Mouse (Mus musculus): Measurements from ENCODE around the gene Dimt1. TPM values are rescaled to one million over a fixed set of nuclear protein-coding genes. Genes with fewer than 3 reads are reported as not detected.

The Dimt1 gene
- polyA plus RNA-seq, 1 experiment from 2014 or later = 51.7 TPM

DNA sequence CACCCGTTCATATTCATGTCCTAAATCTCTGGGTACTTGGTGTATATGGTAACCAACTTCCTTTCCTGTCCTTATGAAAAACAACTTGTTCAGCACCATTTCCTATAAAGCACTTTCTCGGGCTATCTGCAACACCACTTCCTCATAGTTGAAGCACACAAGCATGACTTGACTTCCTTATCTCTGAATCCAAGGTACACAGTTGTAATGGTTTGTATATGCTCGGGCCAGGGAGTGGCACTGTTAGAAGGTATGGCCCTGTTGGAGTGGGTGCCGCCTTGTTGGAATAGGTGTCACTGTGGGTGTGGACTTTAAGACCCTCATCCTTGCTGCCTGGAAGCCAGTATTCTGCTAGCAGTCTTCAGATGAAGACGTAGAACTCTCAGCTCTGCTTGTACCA, 51.7 kb downstream of the Dimt1 start:
- H3K36me3 ChIP-seq (replicated peaks) = peaks cover 6% of the 10 kb centered on the region; the same call in 1 of the 2 replicates
- no peaks in the 10 kb centered on the region for H3K9me3 ChIP-seq
- no peak for DNase-seq (ENCODE audit: low spot score)
- H3K27me3 ChIP-seq (replicated peaks; ENCODE audit: low read depth, poor library complexity, severe bottlenecking) = no peaks in the 10 kb centered on the region
- H3K4me1 ChIP-seq = no peaks in the 10 kb centered on the region
- H3K4me3 ChIP-seq = no peak overlapping the region
- 92% methylated on average over 5 of the region's 5 CpGs for WGBS
- H3K27ac ChIP-seq (replicated peaks) = no peak overlapping the region

DNA sequence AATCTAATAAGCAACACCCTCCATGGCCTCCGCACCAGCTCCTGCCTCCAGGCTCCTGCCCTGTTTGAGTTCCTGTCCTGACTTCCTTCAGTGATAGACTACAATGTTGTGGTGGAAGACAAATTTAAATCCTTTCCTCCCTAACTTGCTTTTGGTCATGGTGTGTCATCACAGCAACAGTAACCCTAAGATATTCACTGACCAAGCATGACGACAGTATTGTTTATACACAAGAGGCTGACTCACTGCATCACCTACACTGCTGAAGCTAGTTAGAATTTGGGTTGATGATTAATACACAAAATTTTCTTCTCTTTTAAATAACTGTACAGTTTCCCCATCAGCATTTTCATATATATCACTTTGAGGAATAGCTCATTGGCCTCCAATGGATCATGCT, 56.3 kb downstream of the Dimt1 start:
- 95% methylated on average over 2 of the region's 2 CpGs for WGBS
- Histone ChIP-seq H3K27ac (replicated peaks) (no peak overlapping the region), H3K9me3 (no peaks in the 10 kb centered on the region)

DNA sequence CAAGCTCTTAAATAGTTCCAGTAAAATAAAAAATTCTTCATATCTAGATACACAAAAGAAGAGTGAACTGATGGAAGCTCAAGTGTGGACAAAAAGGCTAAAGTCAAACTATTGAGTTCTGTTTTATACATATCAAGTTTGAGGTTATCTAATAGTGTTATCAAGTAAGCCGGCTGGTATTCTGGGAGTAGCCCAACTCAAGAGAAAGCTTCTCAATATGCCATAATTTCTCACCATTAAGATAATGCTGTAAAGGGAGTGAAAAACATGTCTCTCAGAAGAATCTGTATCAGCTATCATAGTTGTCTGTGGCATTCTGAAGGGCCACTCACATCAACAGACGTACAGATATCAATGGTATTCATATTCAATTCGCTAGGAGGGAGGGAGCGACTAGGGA, 61.2 kb downstream of the Dimt1 start:
- no peak for DNase-seq (ENCODE audit: low spot score)
- no peaks in the 10 kb centered on the region for H3K27me3 ChIP-seq (replicated peaks; ENCODE audit: low read depth, poor library complexity, severe bottlenecking)
- no peak overlapping the region for H3K27ac ChIP-seq (replicated peaks)
- H3K4me1 ChIP-seq = no peaks in the 10 kb centered on the region
- no peak overlapping the region for H3K4me3 ChIP-seq
- WGBS = 93% methylated on average over 4 of the region's 4 CpGs
- no peaks in the 10 kb centered on the region for H3K9me3 ChIP-seq
- no peaks in the 10 kb centered on the region for H3K36me3 ChIP-seq (replicated peaks)

More for the DNA sequence above, 56.3 kb downstream of the Dimt1 start:
- DNase-seq (ENCODE audit: low spot score) = no peak
- Histone ChIP-seq H3K27me3 (replicated peaks; ENCODE audit: low read depth, poor library complexity, severe bottlenecking) (no peaks in the 10 kb centered on the region), H3K4me1 (no peaks in the 10 kb centered on the region), H3K36me3 (replicated peaks) (0 out of 2 replicates have a peak, but pooled peaks cover 6% of the 10 kb centered on the region), H3K4me3 (no peak overlapping the region)

Other genes with a start within 250 kb of the Dimt1 start
- 83.6 and 94.9 TPM in 2 replicates for gene Ipo11, start 10.2 kb upstream of the Dimt1 start, polyA plus RNA-seq (2016; fragmentation: Nextera tagmentation; extraction: Ambion mirVana)
- gene Kif2a, start 75.0 kb downstream of the Dimt1 start, polyA plus RNA-seq (2016; fragmentation: Nextera tagmentation; extraction: Ambion mirVana) = 16.8 and 20.4 TPM in 2 replicates

Measured in embryonic facial prominence, embryonic 10.5 days (tissue).